Mouse (Mus musculus) testis, adult 2 months (tissue): ENCODE measurements at regions not wholly inside any gene's neighbourhood (a gene's known extent, or its start where the extent isn't known, plus 50 kb on each side); places are given as distances from the start of the nearest gene placed in this dataset.

Source experiments
- CTCF ChIP-seq: fragments of 200-500 bp; IDR thresholded peaks from 2 replicates; pipeline ENCODE4 v1.5.1; 2012; ENCODE audit warnings: low read depth, mild to moderate bottlenecking, inconsistent platforms, low read length, moderate library complexity; ENCODE audit not compliant: control insufficient read depth, insufficient read depth, insufficient replicate concordance
- POLR2A ChIP-seq: fragments of 200-500 bp; IDR thresholded peaks from 2 replicates; pipeline ENCODE4 v1.6.1; 2012; ENCODE audit warnings: low read depth, mild to moderate bottlenecking, inconsistent platforms, low read length, moderate library complexity; ENCODE audit not compliant: control insufficient read depth

GRCm38 (mm10) chr8:26272675-26273414, 153.5 kb downstream of the Gm45692 start:
- TF ChIP-seq POLR2A: no peak
- TF ChIP-seq CTCF: no peak
